Mouse (Mus musculus): ENCODE measurements at regions not wholly inside any gene's neighbourhood (a gene's known extent, or its start where the extent isn't known, plus 50 kb on each side); places are given as distances from the start of the nearest gene placed in this dataset.

DNA sequence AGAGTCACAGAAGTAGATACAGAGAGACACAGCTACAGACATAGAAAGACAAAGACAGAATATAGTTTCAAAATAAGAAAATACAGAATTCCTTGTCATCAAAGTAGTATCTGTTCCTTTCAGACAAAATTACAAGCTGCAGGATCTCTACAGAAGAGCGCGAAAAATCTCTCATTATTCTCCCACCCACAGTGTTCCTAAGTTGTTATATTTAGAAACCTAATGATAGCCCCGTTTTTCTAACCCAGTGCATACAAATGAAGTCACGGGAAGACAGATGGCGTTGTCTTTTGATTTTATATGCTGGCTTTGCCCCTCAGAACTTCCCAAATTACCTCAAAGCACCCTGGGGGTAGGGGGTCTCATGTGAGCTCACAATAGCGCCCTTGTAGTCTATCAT lies 250.0 kb upstream of the Msx2 start:
- no peak for TF ChIP-seq TCF12 (IDR thresholded peaks at IDR 0.05; ENCODE audit: low read depth, low read length)
- TF ChIP-seq CTCF (IDR thresholded peaks at IDR 0.05 in 2 of 3, conservative IDR thresholded peaks at IDR 0.05 in 1 of 3; ENCODE audit: control insufficient read depth in 1 of 3, insufficient read depth in 1 of 3, low read depth in 2 of 3, low read length in 3 of 3, poor library complexity in 1 of 3, severe bottlenecking in 1 of 3), result no peak
- TF ChIP-seq GATA1 (IDR thresholded peaks at IDR 0.05; ENCODE audit: low read depth, low read length), result no peak
- no peak for TF ChIP-seq E2F4 (IDR thresholded peaks at IDR 0.05; ENCODE audit: borderline replicate concordance, low read depth, low read length)
- TF ChIP-seq ETS1 (IDR thresholded peaks at IDR 0.05; ENCODE audit: low read depth, low read length), result no peak
- TF ChIP-seq ELF1 (IDR thresholded peaks at IDR 0.05; ENCODE audit: low read depth, low read length), result no peak
- no peak for TF ChIP-seq POLR2A (IDR thresholded peaks at IDR 0.05; ENCODE audit: control insufficient read depth in 1 of 2, insufficient read depth in 1 of 2, low read depth in 1 of 2, low read length in 2 of 2, poor library complexity in 1 of 2)
- TF ChIP-seq RAD21 (IDR thresholded peaks at IDR 0.05; ENCODE audit: low read depth, low read length), result no peak
- TF ChIP-seq MAFK (IDR thresholded peaks at IDR 0.05; ENCODE audit: borderline replicate concordance, low read depth, low read length), result no peak
- no peak for TF ChIP-seq BHLHE40 (IDR thresholded peaks at IDR 0.05; ENCODE audit: borderline replicate concordance, low read depth, low read length)
- TF ChIP-seq ZKSCAN1 (IDR thresholded peaks at IDR 0.05; ENCODE audit: low read depth, low read length), result no peak
- no peak for TF ChIP-seq POLR2AphosphoS2 (IDR thresholded peaks at IDR 0.05; ENCODE audit: low read length)
- TF ChIP-seq POLR2AphosphoS5 (IDR thresholded peaks at IDR 0.05; ENCODE audit: borderline replicate concordance, low read depth, low read length), result no peak
